Mouse (Mus musculus) bone marrow macrophage, adult 2 months (primary cell): Measurements from ENCODE around the gene Tmem165. TPM values are rescaled to one million over a fixed set of nuclear protein-coding genes. Genes with fewer than 3 reads are reported as not detected.

Experiments
- H3K27ac ChIP-seq: 2 replicates; pipeline ENCODE4 v1.5.1; 2012; ENCODE audit warnings: low read depth, low read length; ENCODE audit not compliant: insufficient read depth
- H3K4me1 ChIP-seq: 2 replicates; pipeline ENCODE4 v1.6.1; 2012; ENCODE audit warnings: low read length; ENCODE audit not compliant: control insufficient read depth, insufficient read depth
- H3K4me3 ChIP-seq: 2 replicates; pipeline ENCODE4 v1.5.1; 2012; ENCODE audit warnings: mild to moderate bottlenecking, low read length, moderate library complexity; ENCODE audit not compliant: insufficient read depth
- CTCF ChIP-seq: IDR thresholded peaks from 2 replicates; pipeline ENCODE4 v1.5.1; 2012; ENCODE audit warnings: low read depth, mild to moderate bottlenecking, low read length, moderate library complexity
- POLR2A ChIP-seq: IDR thresholded peaks from 2 replicates; pipeline ENCODE4 v1.6.1; 2012; ENCODE audit warnings: mild to moderate bottlenecking, low read depth, low read length, borderline replicate concordance
- polyA plus RNA-seq: library from polyadenylated mRNA; stranded (reverse); fragments of >200 nt; gene quantifications from 2 replicates; pipeline ENCODE4 v1.2.4, GENCODE M21; 2012; ENCODE audit not compliant: missing spikeins, insufficient read depth, insufficient read length

Tmem165 gene
- polyA plus RNA-seq, 1 experiment = 60.9 TPM

DNA sequence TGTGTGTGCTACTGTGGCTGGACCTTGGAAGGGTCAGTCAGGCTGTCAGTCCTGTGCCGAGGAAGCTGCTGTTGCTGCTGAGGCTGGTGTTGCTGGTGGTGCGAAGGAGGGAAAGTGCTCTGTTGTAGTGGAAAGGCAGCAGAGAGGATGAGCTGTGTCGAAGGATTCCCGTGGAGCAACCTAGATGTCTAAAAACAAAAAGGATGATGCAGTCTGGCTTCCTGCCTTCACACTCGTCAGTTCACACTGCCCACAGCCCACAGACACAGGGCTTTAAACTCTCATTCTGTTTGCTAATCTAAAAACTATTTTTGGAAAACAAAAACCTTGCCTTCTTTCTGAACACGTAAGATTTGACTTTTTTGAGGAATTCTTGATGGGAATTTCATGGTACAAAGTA is 33.0 kb downstream of the Tmem165 start:
- Histone ChIP-seq H3K4me3 (no peak overlapping the region), H3K27ac (no peak overlapping the region), H3K4me1 (no peaks in the 10 kb centered on the region)
- no peak for TF ChIP-seq POLR2A
- TF ChIP-seq CTCF = no peak

DNA sequence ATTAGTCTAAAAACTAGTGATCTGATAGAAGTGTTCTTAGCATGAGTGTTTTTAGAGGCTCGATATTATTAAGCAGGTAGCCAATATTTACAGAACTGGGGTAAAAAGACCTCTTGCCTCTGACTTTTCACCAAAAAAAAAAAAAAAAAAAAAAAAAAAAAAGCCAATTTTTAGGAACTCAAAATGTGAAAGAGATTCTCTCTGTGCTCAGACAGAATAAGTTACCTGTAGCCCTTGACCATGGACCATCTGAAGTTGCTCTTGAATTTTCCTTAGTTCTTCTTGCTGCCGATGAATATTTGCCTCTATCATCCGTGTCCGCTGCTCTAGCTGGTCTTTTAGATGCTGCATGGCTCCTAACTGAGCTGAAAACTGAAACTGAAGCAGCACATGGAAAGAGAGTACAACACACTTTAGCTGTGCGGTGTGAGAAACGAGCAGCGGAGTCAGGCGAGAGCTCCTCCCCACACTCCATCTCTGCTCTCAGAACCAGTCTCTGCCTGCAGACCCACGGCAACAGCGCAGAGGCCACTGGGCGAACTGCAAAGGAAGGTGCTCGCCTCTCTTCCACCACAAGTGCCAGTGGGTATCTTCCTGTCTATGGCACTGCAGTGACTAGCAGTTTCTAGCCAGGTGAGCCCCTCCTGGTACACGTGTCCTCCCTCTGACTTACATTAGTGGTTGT is 47.6 kb downstream of the Tmem165 start:
- Histone ChIP-seq H3K4me1 (no peaks in the 10 kb centered on the region), H3K4me3 (no peak overlapping the region), H3K27ac (no peak overlapping the region)
- no peak for TF ChIP-seq POLR2A
- TF ChIP-seq CTCF = no peak

DNA sequence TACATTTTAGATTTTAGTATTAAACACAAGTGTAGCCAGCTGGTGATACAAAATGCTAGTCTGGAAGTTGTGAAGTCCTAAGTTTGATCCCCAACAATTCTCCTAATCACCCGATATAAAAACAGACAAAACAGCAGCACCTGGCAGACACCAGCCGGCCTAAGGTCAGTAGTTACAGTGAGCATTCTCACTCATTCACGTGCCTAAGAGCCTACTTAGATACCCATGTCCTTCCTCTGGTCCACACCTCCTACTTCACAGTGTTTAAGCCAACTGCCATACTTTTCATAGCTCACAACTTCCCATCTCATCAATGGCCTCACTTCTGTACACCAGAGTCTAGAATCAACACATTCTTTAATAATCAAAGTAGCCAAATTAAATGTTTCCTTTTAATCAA is 59.6 kb downstream of the Tmem165 start:
- no peaks in the 10 kb centered on the region for H3K4me1 ChIP-seq
- TF ChIP-seq POLR2A (no peak), CTCF (no peak)
- no peak overlapping the region for H3K27ac ChIP-seq
- no peak overlapping the region for H3K4me3 ChIP-seq

DNA sequence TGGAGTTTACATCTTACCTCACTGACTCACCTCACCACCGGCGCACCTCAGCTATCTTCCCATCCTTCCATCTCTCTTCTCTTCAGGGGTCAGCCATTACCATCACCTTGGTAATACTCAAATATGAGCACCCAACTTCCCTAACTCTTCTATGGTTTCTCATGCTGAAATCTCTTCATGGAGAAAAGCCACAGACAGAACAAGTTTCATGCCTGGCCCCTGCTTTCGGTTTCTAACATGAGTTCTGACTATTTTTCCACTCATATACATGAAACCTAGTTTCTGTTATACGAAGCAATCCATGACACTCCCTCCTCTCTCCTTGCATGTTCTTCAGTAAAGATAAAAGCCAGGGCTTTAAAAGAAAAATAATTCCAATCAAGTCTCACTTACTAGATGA is 60.2 kb downstream of the Tmem165 start:
- TF ChIP-seq POLR2A (no peak), CTCF (no peak)
- Histone ChIP-seq H3K27ac (no peak overlapping the region), H3K4me1 (peaks cover 3% of the 10 kb centered on the region), H3K4me3 (no peak overlapping the region)

DNA sequence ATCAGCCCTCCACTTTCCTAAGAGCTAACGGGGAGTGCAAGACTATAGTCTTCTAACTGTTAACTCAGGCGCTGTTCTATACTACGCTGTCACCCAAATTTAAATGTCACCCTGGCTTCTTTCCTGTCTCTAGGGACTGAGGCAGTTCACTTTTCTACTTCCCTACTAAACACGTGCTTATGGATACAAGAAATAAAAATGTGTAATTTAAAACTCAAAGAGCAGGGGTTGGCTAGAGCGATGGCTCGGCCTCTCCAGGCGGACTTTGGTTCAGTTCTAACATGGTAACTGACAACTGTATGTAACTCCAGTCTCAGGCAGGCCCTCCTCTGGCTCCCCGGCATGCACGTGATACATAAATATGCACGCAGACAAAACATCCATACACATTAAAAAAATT is 60.8 kb downstream of the Tmem165 start:
- Histone ChIP-seq H3K4me1 (peaks cover 7% of the 10 kb centered on the region), H3K4me3 (no peak overlapping the region), H3K27ac (no peak overlapping the region)
- TF ChIP-seq CTCF (no peak), POLR2A (no peak)

DNA sequence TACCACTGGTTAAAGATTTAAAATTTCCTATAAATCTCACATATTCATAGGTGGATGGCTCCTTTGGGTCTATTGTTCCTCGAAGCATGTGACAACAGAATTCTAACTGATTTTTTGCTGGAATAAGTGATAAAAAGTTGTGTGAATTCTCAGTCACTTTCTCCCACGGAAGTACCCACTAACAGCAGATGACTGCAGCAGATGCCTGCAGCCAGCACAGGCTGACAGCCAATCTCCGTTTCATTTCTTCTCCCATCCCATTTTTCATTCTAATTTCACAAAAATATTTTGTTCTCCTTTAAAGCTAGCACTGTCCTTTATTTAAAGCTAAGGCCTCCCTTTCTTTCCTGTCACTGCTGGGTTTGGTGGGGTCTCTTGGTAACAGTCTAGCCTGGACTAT is 61.7 kb downstream of the Tmem165 start:
- TF ChIP-seq CTCF (no peak), POLR2A (no peak)

DNA sequence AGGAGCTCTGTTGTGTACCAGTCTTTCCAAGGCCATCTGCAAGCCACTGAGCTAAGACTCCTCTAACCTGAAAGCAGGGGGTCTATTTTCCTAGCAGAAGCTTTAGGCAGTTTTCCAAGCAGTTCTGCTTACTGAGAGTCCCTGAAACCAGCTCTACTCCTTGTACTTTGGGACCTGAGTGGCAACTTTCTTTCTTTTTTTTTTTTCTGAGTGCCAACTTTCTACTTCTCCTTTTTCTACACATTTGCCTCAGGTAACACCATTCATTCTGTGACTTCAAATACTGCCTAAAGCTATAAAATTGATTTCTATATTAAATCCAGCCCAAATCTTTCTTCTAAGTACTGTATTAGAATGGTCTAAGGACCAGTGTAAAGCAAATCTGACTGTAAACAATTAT is 62.9 kb downstream of the Tmem165 start:
- Histone ChIP-seq H3K27ac (no peak overlapping the region), H3K4me1 (peaks cover 9% of the 10 kb centered on the region), H3K4me3 (no peak overlapping the region)
- TF ChIP-seq CTCF = no peak
- no peak for TF ChIP-seq POLR2A

More for the DNA sequence above, 61.7 kb downstream of the Tmem165 start:
- H3K27ac ChIP-seq = no peak overlapping the region
- no peak overlapping the region for H3K4me3 ChIP-seq
- H3K4me1 ChIP-seq = peaks cover 9% of the 10 kb centered on the region

DNA sequence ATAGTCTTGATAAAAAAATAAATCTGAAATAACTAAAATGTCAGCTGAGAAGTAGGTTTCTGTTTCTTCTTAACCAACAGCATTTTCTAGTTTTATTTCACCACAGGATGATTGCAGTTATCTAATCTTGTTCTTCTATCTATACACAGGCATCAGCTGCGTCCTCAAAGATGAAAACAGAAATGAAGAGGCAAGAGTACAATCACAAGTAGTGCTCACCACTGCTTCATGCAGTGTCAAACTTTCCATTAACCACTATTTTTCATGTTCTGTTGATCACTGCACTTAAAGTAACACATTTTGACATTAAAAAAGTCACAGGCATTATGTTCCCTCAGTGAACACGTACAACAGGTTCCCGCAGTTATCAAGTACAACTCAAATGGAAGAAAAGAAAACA is 67.3 kb downstream of the Tmem165 start:
- Histone ChIP-seq H3K4me1 (peaks cover 14% of the 10 kb centered on the region), H3K4me3 (no peak overlapping the region), H3K27ac (no peak overlapping the region)
- TF ChIP-seq POLR2A = no peak
- TF ChIP-seq CTCF = no peak

Other genes with a start within 250 kb of the Tmem165 start
- 2.1 and 2.8 TPM in 2 replicates for gene Kdr, start 205.4 kb upstream of the Tmem165 start, polyA plus RNA-seq
- gene Srd5a3, start 43.6 kb upstream of the Tmem165 start, polyA plus RNA-seq = 57.3 and 60.0 TPM in 2 replicates
- 15.4 and 16.0 TPM in 2 replicates for gene Clock, start 120.9 kb downstream of the Tmem165 start, polyA plus RNA-seq
- gene Pdcl2, start 147.3 kb downstream of the Tmem165 start, polyA plus RNA-seq = not detected in 2 replicates
- not detected in 2 replicates for gene Nmu, start 179.9 kb downstream of the Tmem165 start, polyA plus RNA-seq